Mouse (Mus musculus) cortical plate, adult 2 months (tissue): ENCODE measurements around the gene Adat2.

Experiments
- CTCF ChIP-seq: fragments of 200-500 bp; IDR thresholded peaks from 2 replicates; pipeline ENCODE4 v1.5.1; 2011; ENCODE audit warnings: mild to moderate bottlenecking, control low read depth, low read length; ENCODE audit not compliant: insufficient read depth; ENCODE audit errors: extremely low read depth
- POLR2A ChIP-seq: fragments of 200-500 bp; IDR thresholded peaks from 2 replicates; pipeline ENCODE4 v1.6.1; 2011; ENCODE audit warnings: mild to moderate bottlenecking, low read length, control low read depth; ENCODE audit not compliant: insufficient read depth; ENCODE audit errors: extremely low read depth

GRCm38 (mm10) chr10:13597491-13597890 is 44.8 kb downstream of the Adat2 start:
- TF ChIP-seq POLR2A (no peak), CTCF (no peak)
